18 mouse cellular contexts compared by ENCODE assay signal in genomic region chr9:85551871-85552270, GRCm38 (mm10).
DNase-seq lines count a peak whose midpoint lies in the region; ATAC-seq and TF ChIP-seq lines count a peak whose summit lies in the region.
"Had no signal": no experiment of that assay in that cellular context is flagged by ENCODE, and none has a peak within 500 bp of the region (broad histone marks: within the 10 kb centered on the region; RNA-seq: fewer than 3 reads in every experiment).

No protein-coding gene starts in this region.

- 42% methylated on average over 1 of the region's 1 CpGs for WGBS in kidney, embryonic 14.5 days
- WGBS in stomach, postnatal 0 days: 46% methylated on average over 1 of the region's 1 CpGs

- no peak overlapping the region for H3K9ac ChIP-seq in kidney, embryonic 14.5 days (ENCODE audit: low read depth, low read length)
- H3K9ac ChIP-seq in stomach, postnatal 0 days (ENCODE audit: low read length): no peak overlapping the region
- H3K9ac ChIP-seq: embryonic facial prominence, embryonic 15.5 days; forebrain, embryonic 12.5 days; heart, embryonic 15.5 days; limb, embryonic 15.5 days; neural tube, embryonic 12.5 days had no signal

- no peak for TF ChIP-seq EP300 in stomach, postnatal 0 days (optimal IDR thresholded peaks at IDR 0.05)

- H3K9me3 ChIP-seq in kidney, embryonic 14.5 days (ENCODE audit: control insufficient read depth, low read length): no peaks in the 10 kb centered on the region
- no peaks in the 10 kb centered on the region for H3K9me3 ChIP-seq in stomach, postnatal 0 days (ENCODE audit: control insufficient read depth, low read length)
- H3K9me3 ChIP-seq: embryonic facial prominence, embryonic 15.5 days; forebrain, embryonic 12.5 days; heart, embryonic 15.5 days; limb, embryonic 15.5 days; midbrain, embryonic 10.5 days; neural tube, embryonic 12.5 days had no signal

- no peaks in the 10 kb centered on the region for H3K4me1 ChIP-seq in kidney, embryonic 14.5 days (ENCODE audit: control insufficient read depth, insufficient read depth, low read length)
- H3K4me1 ChIP-seq in stomach, postnatal 0 days (replicated peaks; ENCODE audit: control insufficient read depth, insufficient read depth): no peaks in the 10 kb centered on the region
- H3K4me1 ChIP-seq: embryonic facial prominence, embryonic 15.5 days; forebrain, embryonic 12.5 days; heart, embryonic 15.5 days; limb, embryonic 15.5 days; midbrain, embryonic 10.5 days; neural tube, embryonic 12.5 days had no signal

- no peak overlapping the region for H3K27ac ChIP-seq in kidney, embryonic 14.5 days (ENCODE audit: low read depth, low read length)
- H3K27ac ChIP-seq in stomach, postnatal 0 days (replicated peaks): no peak overlapping the region
- H3K27ac ChIP-seq: embryonic facial prominence, embryonic 15.5 days; forebrain, embryonic 12.5 days; heart, embryonic 15.5 days; limb, embryonic 15.5 days; midbrain, embryonic 10.5 days; neural tube, embryonic 12.5 days had no signal

- no peak overlapping the region for H3K4me3 ChIP-seq in kidney, embryonic 14.5 days (ENCODE audit: low read length)
- H3K4me3 ChIP-seq in stomach, postnatal 0 days (ENCODE audit: low read depth, low read length): no peak overlapping the region
- H3K4me3 ChIP-seq: embryonic facial prominence, embryonic 15.5 days; forebrain, embryonic 12.5 days; heart, embryonic 15.5 days; limb, embryonic 15.5 days; midbrain, embryonic 10.5 days; neural tube, embryonic 12.5 days had no signal

- no peak for ATAC-seq in kidney, embryonic 14.5 days (ENCODE audit: low FRiP score, low TSS enrichment)
- ATAC-seq in granulocyte monocyte progenitor cell, adult 5-6 weeks (replicated peaks; ENCODE audit: poor library complexity, severe bottlenecking): peak; percentile 27
- ATAC-seq in stomach, postnatal 0 days (ENCODE audit: low FRiP score, low TSS enrichment): no peak
- ATAC-seq: inflammation-experienced regulatory T-cells, adult 6 months; Patski had no signal

- H3K4me2 ChIP-seq in kidney, embryonic 14.5 days (replicated peaks; ENCODE audit: low read depth, low read length): no peak overlapping the region
- no peak overlapping the region for H3K4me2 ChIP-seq in stomach, postnatal 0 days (replicated peaks; ENCODE audit: low read depth)
- H3K4me2 ChIP-seq: embryonic facial prominence, embryonic 15.5 days; forebrain, embryonic 12.5 days; heart, embryonic 15.5 days; limb, embryonic 15.5 days; neural tube, embryonic 12.5 days had no signal

- peak; percentile 15 for DNase-seq in adrenal gland, adult 8-10 months
- DNase-seq in adrenal gland, postnatal 25 days: no peak
- peak; percentile 7 to 10 for DNase-seq in kidney, postnatal 36 days
- DNase-seq in Muller cell, postnatal 12 days (ENCODE audit: inconsistent ontology term): no peak
- DNase-seq in stomach, postnatal 0 days (ENCODE audit: low spot score): no peak
- DNase-seq: B cell, adult 2 months; cerebellum, adult 9-10 months; thymus, postnatal 14 days had no signal

- no peaks in the 10 kb centered on the region for H3K36me3 ChIP-seq in kidney, embryonic 14.5 days (ENCODE audit: control insufficient read depth, insufficient read depth, low read length)
- no peaks in the 10 kb centered on the region for H3K36me3 ChIP-seq in stomach, postnatal 0 days (ENCODE audit: control insufficient read depth, insufficient read depth, low read length)
- H3K36me3 ChIP-seq: embryonic facial prominence, embryonic 15.5 days; forebrain, embryonic 12.5 days; heart, embryonic 15.5 days; limb, embryonic 15.5 days; midbrain, embryonic 10.5 days; neural tube, embryonic 12.5 days had no signal

- TF ChIP-seq CTCF in stomach, postnatal 0 days (IDR thresholded peaks at IDR 0.05; ENCODE audit: low read depth): no peak

- H3K27me3 ChIP-seq in kidney, embryonic 14.5 days (ENCODE audit: control insufficient read depth, insufficient read depth, low read length): no peaks in the 10 kb centered on the region
- H3K27me3 ChIP-seq in stomach, postnatal 0 days (ENCODE audit: control insufficient read depth, insufficient read depth, low read length): no peaks in the 10 kb centered on the region
- H3K27me3 ChIP-seq: embryonic facial prominence, embryonic 15.5 days; forebrain, embryonic 12.5 days; heart, embryonic 15.5 days; limb, embryonic 15.5 days; neural tube, embryonic 12.5 days; Patski had no signal

Comparison
In these comparisons a context has a peak if more than half of its experiments do, and no peak if none do; other contexts are left out.
1. DNase-seq: peak in adrenal gland, adult 8-10 months (single experiment) and kidney, postnatal 36 days (2 of 2); none in adrenal gland, postnatal 25 days (single experiment), Muller cell, postnatal 12 days (single experiment) and stomach, postnatal 0 days (single experiment).